Mouse (Mus musculus): Measurements from ENCODE around the gene Smok3a. TPM values are rescaled to one million over a fixed set of nuclear protein-coding genes. Genes with fewer than 3 reads are reported as not detected.

Gene Smok3a
- total RNA-seq, 1 experiment: not detected

DNA sequence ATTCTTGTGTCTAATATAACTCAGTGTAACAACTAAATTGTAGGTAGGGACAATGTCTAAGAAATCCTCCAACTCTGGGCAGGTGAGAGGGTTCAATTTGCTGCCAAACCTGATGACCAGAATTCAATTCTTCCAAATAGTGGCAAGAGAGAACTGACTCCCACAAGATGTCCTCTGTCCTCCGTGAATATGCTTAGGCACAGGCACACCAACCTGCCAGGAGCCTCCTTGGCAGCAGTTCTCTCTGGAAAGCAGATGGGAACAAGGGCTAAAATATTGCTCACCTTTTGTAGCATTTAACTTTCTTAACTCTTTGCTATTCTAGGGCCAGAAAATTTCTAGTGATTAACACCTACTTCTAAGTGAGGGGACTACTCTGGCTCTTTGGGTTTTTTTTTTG, 43.8 kb upstream of the Smok3a start:
- no peak overlapping the region for H3K4me3 ChIP-seq (ENCODE audit: insufficient read depth in 1 of 2, low read depth in 1 of 2, low read length in 2 of 2, poor library complexity in 1 of 2, severe bottlenecking in 1 of 2)
- H3K9ac ChIP-seq (ENCODE audit: insufficient read depth, low read depth, low read length, poor library complexity, severe bottlenecking): no peak overlapping the region
- no peak for DNase-seq (ENCODE audit: low read depth, low spot score)
- no peak overlapping the region for H3K27ac ChIP-seq (ENCODE audit: insufficient read depth, low read depth, low read length, poor library complexity, severe bottlenecking)
- no peak for TF ChIP-seq ZC3H11A (IDR thresholded peaks at IDR 0.05; ENCODE audit: borderline replicate concordance, low read depth, low read length)
- TF ChIP-seq CHD2 (IDR thresholded peaks at IDR 0.05; ENCODE audit: low read depth, low read length): no peak
- TF ChIP-seq ZNF384 (IDR thresholded peaks at IDR 0.05; ENCODE audit: low read depth, low read length): no peak
- TF ChIP-seq MAFK (IDR thresholded peaks at IDR 0.05; ENCODE audit: insufficient read depth, low read depth, low read length): no peak
- no peak for TF ChIP-seq HCFC1 (IDR thresholded peaks at IDR 0.05; ENCODE audit: borderline replicate concordance, insufficient read depth, low read length)
- H3K4me1 ChIP-seq (ENCODE audit: control insufficient read depth in 2 of 2, insufficient read depth in 2 of 2, low read length in 2 of 2, poor library complexity in 1 of 2): no peaks in the 10 kb centered on the region
- H3K9me3 ChIP-seq (ENCODE audit: control insufficient read depth, insufficient read depth, low read depth, low read length): no peaks in the 10 kb centered on the region
- in situ Hi-C loops (cut with MboI; ENCODE audit: low sequenced_read_pairs in 2 of 2, unreplicated experiment in 2 of 2): loop anchor here in 1 of 2 experiments (10.0 kb wide), 1 partner anchor 92 kb away; no protein-coding TSS in a partner anchor
- no peaks in the 10 kb centered on the region for H3K36me3 ChIP-seq (ENCODE audit: control insufficient read depth, insufficient read depth, low read length, poor library complexity, severe bottlenecking)

DNA sequence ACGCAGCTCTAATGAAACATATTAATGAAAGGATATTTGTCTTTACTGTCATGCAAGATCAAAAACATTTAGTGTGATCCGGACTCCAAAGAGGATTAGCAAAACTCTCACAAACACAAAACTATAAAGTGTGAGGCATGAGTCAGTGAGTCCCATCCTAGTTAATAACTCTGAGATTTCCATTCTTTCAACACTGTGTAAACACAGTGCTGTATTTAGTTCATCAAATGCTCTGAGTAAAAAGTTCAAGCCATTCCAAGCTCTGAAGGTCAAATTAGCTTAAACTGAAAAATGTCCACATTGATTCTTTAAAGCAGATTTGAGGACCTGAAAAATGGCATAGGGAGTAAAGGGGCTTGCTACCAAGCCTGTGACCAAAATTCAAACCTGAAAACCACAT, 42.0 kb upstream of the Smok3a start:
- H3K9me3 ChIP-seq (ENCODE audit: control insufficient read depth, insufficient read depth, low read depth, low read length): no peaks in the 10 kb centered on the region
- no peak overlapping the region for H3K27ac ChIP-seq (ENCODE audit: insufficient read depth, low read depth, low read length, poor library complexity, severe bottlenecking)
- no peaks in the 10 kb centered on the region for H3K36me3 ChIP-seq (ENCODE audit: control insufficient read depth, insufficient read depth, low read length, poor library complexity, severe bottlenecking)
- no peak for DNase-seq (ENCODE audit: low read depth, low spot score)
- H3K4me1 ChIP-seq (ENCODE audit: control insufficient read depth in 2 of 2, insufficient read depth in 2 of 2, low read length in 2 of 2, poor library complexity in 1 of 2): no peaks in the 10 kb centered on the region
- H3K9ac ChIP-seq (ENCODE audit: insufficient read depth, low read depth, low read length, poor library complexity, severe bottlenecking): no peak overlapping the region
- in situ Hi-C loops (cut with MboI; ENCODE audit: low sequenced_read_pairs in 2 of 2, unreplicated experiment in 2 of 2): loop anchor here in 1 of 2 experiments (10.0 kb wide), 1 partner anchor 94 kb away; no protein-coding TSS in a partner anchor
- no peak overlapping the region for H3K4me3 ChIP-seq (ENCODE audit: insufficient read depth in 1 of 2, low read depth in 1 of 2, low read length in 2 of 2, poor library complexity in 1 of 2, severe bottlenecking in 1 of 2)
- TF ChIP-seq MAFK (IDR thresholded peaks at IDR 0.05; ENCODE audit: insufficient read depth, low read depth, low read length): no peak
- TF ChIP-seq ZNF384 (IDR thresholded peaks at IDR 0.05; ENCODE audit: low read depth, low read length): no peak
- no peak for TF ChIP-seq ZC3H11A (IDR thresholded peaks at IDR 0.05; ENCODE audit: borderline replicate concordance, low read depth, low read length)
- TF ChIP-seq CHD2 (IDR thresholded peaks at IDR 0.05; ENCODE audit: low read depth, low read length): no peak
- TF ChIP-seq HCFC1 (IDR thresholded peaks at IDR 0.05; ENCODE audit: borderline replicate concordance, insufficient read depth, low read length): no peak

DNA sequence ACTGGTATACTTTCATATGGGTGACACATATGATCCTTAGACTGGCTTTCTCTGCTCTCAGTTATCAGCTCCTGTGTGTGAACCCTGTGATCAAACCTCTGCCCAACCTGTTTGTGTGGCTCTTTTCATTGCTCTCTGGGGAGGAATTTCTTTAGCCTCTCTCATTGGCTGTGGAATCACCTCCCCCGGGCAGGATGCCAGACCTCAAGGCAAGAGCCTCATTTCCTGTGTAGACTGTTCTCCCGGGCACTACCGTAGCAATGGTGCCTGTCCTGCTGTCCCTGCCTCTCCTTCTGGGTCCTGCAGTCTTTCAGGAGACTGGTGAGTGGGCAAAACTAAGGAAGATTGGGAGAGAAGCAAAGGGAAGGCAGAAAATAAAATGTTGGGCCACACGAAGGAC, 39.8 kb upstream of the Smok3a start, which contains the start of gene Azgp1:
TSS of gene Azgp1 (plus strand) at position 221 of the 400 bp plus-strand sequence.
- Histone ChIP-seq H3K4me3 (ENCODE audit: insufficient read depth in 1 of 2, low read depth in 1 of 2, low read length in 2 of 2, poor library complexity in 1 of 2, severe bottlenecking in 1 of 2) (no peak within 1 kb of the TSS), H3K9me3 (ENCODE audit: control insufficient read depth, insufficient read depth, low read depth, low read length) (no peaks in the 10 kb centered on the region), H3K36me3 (ENCODE audit: control insufficient read depth, insufficient read depth, low read length, poor library complexity, severe bottlenecking) (no peaks in the 10 kb centered on the region), H3K27ac (ENCODE audit: insufficient read depth, low read depth, low read length, poor library complexity, severe bottlenecking) (no peak within 1 kb of the TSS), H3K9ac (ENCODE audit: insufficient read depth, low read depth, low read length, poor library complexity, severe bottlenecking) (no peak within 1 kb of the TSS), H3K4me1 (ENCODE audit: control insufficient read depth in 2 of 2, insufficient read depth in 2 of 2, low read length in 2 of 2, poor library complexity in 1 of 2) (no peaks in the 10 kb centered on the region)
- in situ Hi-C loops (cut with MboI; ENCODE audit: low sequenced_read_pairs in 2 of 2, unreplicated experiment in 2 of 2): no loop called here
- TF ChIP-seq ZNF384 (IDR thresholded peaks at IDR 0.05; ENCODE audit: low read depth, low read length): no peak
- no peak for DNase-seq (ENCODE audit: low read depth, low spot score)

DNA sequence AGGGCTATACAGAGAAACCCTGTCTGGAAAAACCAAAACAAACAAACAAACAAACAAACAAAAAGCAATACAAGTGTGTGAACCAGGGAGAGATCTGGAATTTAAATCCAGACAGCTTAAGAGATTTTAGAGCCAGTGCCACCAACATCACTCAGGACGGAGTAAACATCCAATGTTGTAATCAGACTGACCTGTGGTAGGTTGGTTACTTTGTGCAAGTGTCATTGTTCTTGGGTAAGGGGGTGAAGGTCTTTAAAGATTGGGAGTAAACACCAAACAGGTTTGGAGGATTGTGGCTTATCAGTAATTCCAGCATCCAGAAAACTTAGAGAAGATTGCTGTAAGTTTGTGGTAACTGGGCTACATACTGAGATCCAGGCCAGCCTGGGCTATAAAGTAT, 34.7 kb upstream of the Smok3a start:
- H3K9me3 ChIP-seq (ENCODE audit: control insufficient read depth, insufficient read depth, low read depth, low read length): no peaks in the 10 kb centered on the region
- DNase-seq (ENCODE audit: low read depth, low spot score): no peak
- in situ Hi-C loops (cut with MboI; ENCODE audit: low sequenced_read_pairs in 2 of 2, unreplicated experiment in 2 of 2): no loop called here
- no peak overlapping the region for H3K27ac ChIP-seq (ENCODE audit: insufficient read depth, low read depth, low read length, poor library complexity, severe bottlenecking)
- H3K36me3 ChIP-seq (ENCODE audit: control insufficient read depth, insufficient read depth, low read length, poor library complexity, severe bottlenecking): no peaks in the 10 kb centered on the region
- no peak overlapping the region for H3K4me3 ChIP-seq (ENCODE audit: insufficient read depth in 1 of 2, low read depth in 1 of 2, low read length in 2 of 2, poor library complexity in 1 of 2, severe bottlenecking in 1 of 2)
- no peaks in the 10 kb centered on the region for H3K4me1 ChIP-seq (ENCODE audit: control insufficient read depth in 2 of 2, insufficient read depth in 2 of 2, low read length in 2 of 2, poor library complexity in 1 of 2)
- TF ChIP-seq CHD2 (IDR thresholded peaks at IDR 0.05; ENCODE audit: low read depth, low read length) (no peak), ZNF384 (IDR thresholded peaks at IDR 0.05; ENCODE audit: low read depth, low read length) (no peak), ZC3H11A (IDR thresholded peaks at IDR 0.05; ENCODE audit: borderline replicate concordance, low read depth, low read length) (no peak), MAFK (IDR thresholded peaks at IDR 0.05; ENCODE audit: insufficient read depth, low read depth, low read length) (no peak), HCFC1 (IDR thresholded peaks at IDR 0.05; ENCODE audit: borderline replicate concordance, insufficient read depth, low read length) (no peak)
- H3K9ac ChIP-seq (ENCODE audit: insufficient read depth, low read depth, low read length, poor library complexity, severe bottlenecking): no peak overlapping the region

DNA sequence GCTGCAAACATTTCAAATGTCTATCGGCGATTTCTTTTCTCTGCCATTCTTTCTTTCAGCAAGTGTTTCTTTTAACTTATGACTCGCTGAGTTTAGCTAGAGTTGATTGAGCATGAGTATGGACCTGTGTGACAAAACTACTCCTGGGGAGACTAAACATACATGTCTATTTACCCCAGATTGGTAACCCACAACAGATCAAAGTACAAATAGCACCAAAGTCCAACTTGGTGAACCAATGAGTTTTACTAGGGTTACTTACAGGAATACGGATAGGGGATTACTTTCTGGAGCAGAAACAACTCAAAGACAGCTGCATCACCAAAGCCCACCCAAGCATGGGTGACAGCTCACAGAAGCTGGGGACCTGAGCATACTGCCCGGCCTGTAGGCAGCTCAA, 11.6 kb upstream of the Smok3a start:
- no peak overlapping the region for H3K9ac ChIP-seq (ENCODE audit: insufficient read depth, low read depth, low read length, poor library complexity, severe bottlenecking)
- TF ChIP-seq ZC3H11A (IDR thresholded peaks at IDR 0.05; ENCODE audit: borderline replicate concordance, low read depth, low read length) (no peak), MAFK (IDR thresholded peaks at IDR 0.05; ENCODE audit: insufficient read depth, low read depth, low read length) (no peak), CHD2 (IDR thresholded peaks at IDR 0.05; ENCODE audit: low read depth, low read length) (no peak), ZNF384 (IDR thresholded peaks at IDR 0.05; ENCODE audit: low read depth, low read length) (no peak), HCFC1 (IDR thresholded peaks at IDR 0.05; ENCODE audit: borderline replicate concordance, insufficient read depth, low read length) (no peak)
- H3K9me3 ChIP-seq (ENCODE audit: control insufficient read depth, insufficient read depth, low read depth, low read length): no peaks in the 10 kb centered on the region
- no peak overlapping the region for H3K4me3 ChIP-seq (ENCODE audit: insufficient read depth in 1 of 2, low read depth in 1 of 2, low read length in 2 of 2, poor library complexity in 1 of 2, severe bottlenecking in 1 of 2)
- in situ Hi-C loops (cut with MboI; ENCODE audit: low sequenced_read_pairs in 2 of 2, unreplicated experiment in 2 of 2): no loop called here
- no peak overlapping the region for H3K27ac ChIP-seq (ENCODE audit: insufficient read depth, low read depth, low read length, poor library complexity, severe bottlenecking)
- DNase-seq (ENCODE audit: low read depth, low spot score): no peak
- no peaks in the 10 kb centered on the region for H3K4me1 ChIP-seq (ENCODE audit: control insufficient read depth in 2 of 2, insufficient read depth in 2 of 2, low read length in 2 of 2, poor library complexity in 1 of 2)
- H3K36me3 ChIP-seq (ENCODE audit: control insufficient read depth, insufficient read depth, low read length, poor library complexity, severe bottlenecking): no peaks in the 10 kb centered on the region

All from ES-E14 (cell line).